Mouse (Mus musculus): ENCODE results near the gene Ephb1.

- TF ChIP-seq CTCF (conservative IDR thresholded peaks at IDR 0.05; ENCODE audit: low read length): no peak
- no peak for TF ChIP-seq NANOG (IDR thresholded peaks at IDR 0.05; ENCODE audit: borderline replicate concordance, low read length)
- TF ChIP-seq POU5F1 (IDR thresholded peaks at IDR 0.05; ENCODE audit: borderline replicate concordance, low read length): no peak
Measured at GRCm38 (mm10) chr9:101976884-101977465, 377.5 kb downstream of the Ephb1 start.

Data from E14TG2a.4 (cell line).